Mouse (Mus musculus) macrophage (primary cell): ENCODE results near the gene Mrm3. TPM values are rescaled to one million over a fixed set of nuclear protein-coding genes. Genes with fewer than 3 reads are reported as not detected.

Experiments used
- H3K27ac ChIP-seq: fragments of 350-480 bp; formaldehyde crosslinking; 2 replicates; pipeline ENCODE4 v1.9.0; 2021
- H3K36me3 ChIP-seq: fragments of 350-480 bp; formaldehyde crosslinking; 2 replicates; pipeline ENCODE4 v1.9.0; 2021; ENCODE audit errors: inconsistent target
- H3K4me3 ChIP-seq: fragments of 350-480 bp; formaldehyde crosslinking; 2 replicates; pipeline ENCODE4 v1.9.0; 2021; ENCODE audit errors: inconsistent target
- H3K79me2 ChIP-seq: fragments of 350-480 bp; formaldehyde crosslinking; 2 replicates; pipeline ENCODE4 v1.9.0; 2021; ENCODE audit errors: inconsistent target
- WGBS: methylation state at CpG from one replicate; pipeline ENCODE4 v1.1.7; 2026; ENCODE audit warnings: inconsistent platforms; ENCODE audit not compliant: missing documents; 5-methylcytosine and 5-hydroxymethylcytosine counted together
- polyA plus RNA-seq: library from polyadenylated mRNA; stranded (reverse); fragments of 250-400 nt; gene quantifications from 3 replicates; pipeline ENCODE4 v1.2.4, GENCODE M21; 2018; ENCODE audit warnings: inconsistent platforms

Mrm3 gene
- polyA plus RNA-seq, 1 experiment from 2014 or later: 4.1 TPM

DNA sequence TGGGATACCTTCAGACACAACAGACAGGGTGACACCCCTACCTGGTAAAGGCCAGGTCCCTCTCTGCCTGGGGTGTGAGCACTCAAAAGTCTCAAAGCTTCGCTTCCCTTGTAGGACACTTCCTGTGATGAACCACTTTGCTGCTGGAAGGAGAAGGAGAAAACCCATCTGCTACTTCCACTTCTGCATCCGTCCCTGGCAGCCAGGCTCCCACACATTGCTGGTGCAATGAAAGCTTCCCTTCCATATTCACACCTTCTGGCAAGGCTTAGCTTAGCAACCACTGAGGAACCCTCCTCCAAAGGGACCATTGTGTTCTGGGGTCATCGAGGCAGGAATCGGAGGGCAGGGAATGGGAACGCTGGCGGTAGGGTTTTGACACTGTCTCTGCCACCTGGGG lies 45.1 kb downstream of the Mrm3 start:
- Histone ChIP-seq H3K79me2 (no peaks in the 10 kb centered on the region), H3K27ac (no peak overlapping the region), H3K4me3 (no peak overlapping the region), H3K36me3 (no peaks in the 10 kb centered on the region)
- 58% methylated on average over 6 of the region's 6 CpGs for WGBS

DNA sequence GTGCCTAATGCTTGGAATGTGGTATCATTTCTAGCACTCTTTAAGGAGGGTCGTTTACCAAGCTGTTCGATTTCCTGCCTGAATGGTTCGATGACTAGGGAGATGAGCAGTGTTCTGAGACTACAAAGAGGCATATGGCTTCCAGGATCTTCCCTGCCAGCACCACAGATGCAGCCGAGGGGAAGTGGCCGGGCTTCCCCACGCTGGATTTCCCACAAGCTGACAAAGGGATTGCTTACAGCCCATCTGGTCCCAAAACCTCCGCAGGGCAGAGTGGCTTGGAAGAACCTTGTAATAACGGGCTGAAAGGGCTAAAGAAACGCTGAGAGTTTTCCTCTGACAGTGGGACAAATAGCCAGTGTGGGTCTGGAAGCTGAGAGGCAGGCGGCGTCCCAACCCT lies 46.9 kb downstream of the Mrm3 start:
- no peak overlapping the region for H3K4me3 ChIP-seq
- no peaks in the 10 kb centered on the region for H3K79me2 ChIP-seq
- WGBS: 73% methylated on average over 11 of the region's 11 CpGs
- no peaks in the 10 kb centered on the region for H3K36me3 ChIP-seq
- no peak overlapping the region for H3K27ac ChIP-seq

DNA sequence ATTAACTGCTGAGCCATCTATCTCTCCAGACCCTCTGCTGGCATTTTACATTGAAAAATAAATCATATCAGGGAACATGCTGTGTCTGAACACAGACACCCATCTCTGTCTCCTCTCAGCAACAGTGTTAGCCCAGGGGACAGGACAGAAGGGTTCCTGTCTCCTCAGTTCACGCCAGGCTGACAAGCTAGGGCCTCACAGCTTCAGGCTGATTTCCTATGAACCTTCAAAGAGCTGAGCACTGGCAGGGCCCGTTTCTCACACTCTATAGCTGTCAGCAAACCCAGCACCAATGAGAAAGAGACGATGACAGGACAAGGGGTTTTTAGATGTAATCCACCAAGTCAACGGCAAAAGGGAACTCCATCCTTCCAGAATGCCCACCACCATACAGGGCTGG lies 48.4 kb downstream of the Mrm3 start:
- H3K27ac ChIP-seq: no peak overlapping the region
- 96% methylated on average over 4 of the region's 4 CpGs for WGBS
- H3K4me3 ChIP-seq: no peak overlapping the region
- no peaks in the 10 kb centered on the region for H3K79me2 ChIP-seq
- no peaks in the 10 kb centered on the region for H3K36me3 ChIP-seq

DNA sequence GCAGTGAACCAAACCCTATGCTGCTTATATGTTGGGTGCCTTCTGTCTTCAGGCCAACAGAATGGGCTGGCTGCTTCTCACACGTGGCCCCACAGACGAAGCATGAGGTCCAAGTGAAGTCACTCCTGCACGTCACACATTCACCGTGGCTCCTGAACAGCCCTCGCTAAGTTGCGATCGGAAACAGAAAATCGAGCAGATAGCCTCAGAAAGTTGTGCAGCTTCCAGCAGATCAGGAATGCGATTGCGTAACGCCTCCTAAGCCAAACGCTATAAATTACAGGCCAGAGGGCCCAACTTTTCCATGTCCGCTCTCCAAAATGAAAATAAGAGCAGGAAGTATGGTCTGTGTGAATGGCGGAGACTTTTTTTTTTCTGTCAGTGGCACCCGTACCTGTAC lies 48.9 kb downstream of the Mrm3 start:
- Histone ChIP-seq H3K36me3 (no peaks in the 10 kb centered on the region), H3K27ac (no peak overlapping the region), H3K79me2 (no peaks in the 10 kb centered on the region), H3K4me3 (no peak overlapping the region)
- WGBS: 77% methylated on average over 15 of the region's 15 CpGs

DNA sequence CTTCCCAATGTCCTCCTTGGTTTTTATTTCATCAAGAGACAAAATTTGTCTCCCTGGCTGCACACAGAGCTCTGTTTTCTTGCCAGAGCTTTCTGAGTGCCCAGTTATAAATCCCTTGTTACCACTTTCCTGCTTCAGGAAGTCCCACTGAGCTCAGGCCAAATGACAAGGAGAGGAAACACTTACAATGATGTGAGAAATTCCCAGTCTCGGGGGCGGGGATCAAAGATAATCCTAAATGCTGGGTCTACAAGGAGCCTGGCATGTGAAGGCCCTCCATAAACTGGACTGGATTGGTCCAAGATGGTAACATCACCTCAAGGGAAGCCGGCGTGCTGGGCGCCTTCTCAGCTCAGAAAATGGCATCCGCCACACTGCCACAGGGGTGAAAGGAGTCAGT lies 49.3 kb downstream of the Mrm3 start:
- H3K4me3 ChIP-seq: no peak overlapping the region
- no peak overlapping the region for H3K27ac ChIP-seq
- 93% methylated on average over 6 of the region's 6 CpGs for WGBS
- H3K79me2 ChIP-seq: no peaks in the 10 kb centered on the region
- H3K36me3 ChIP-seq: no peaks in the 10 kb centered on the region

DNA sequence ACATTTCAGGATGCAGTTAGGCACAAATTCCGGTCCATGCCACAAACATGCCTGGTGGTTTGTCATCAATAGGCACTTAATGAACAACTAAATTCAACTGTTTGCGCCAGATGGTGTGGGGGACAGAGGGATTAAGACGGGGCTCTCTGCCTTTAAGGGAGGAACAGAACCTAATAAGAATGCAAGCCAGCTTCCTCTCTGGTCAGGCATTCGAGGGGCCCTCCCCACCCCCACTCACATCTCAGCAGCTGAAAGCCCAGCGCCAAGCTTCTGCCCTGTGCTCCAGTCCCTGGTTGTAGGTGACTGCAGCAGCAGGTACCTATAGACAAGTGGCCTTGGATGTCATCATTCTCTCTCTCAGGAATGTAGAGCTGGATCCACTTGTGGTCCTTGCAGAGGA lies 50.6 kb downstream of the Mrm3 start:
- no peaks in the 10 kb centered on the region for H3K79me2 ChIP-seq
- H3K4me3 ChIP-seq: no peak overlapping the region
- 74% methylated on average over 5 of the region's 5 CpGs for WGBS
- no peaks in the 10 kb centered on the region for H3K36me3 ChIP-seq
- H3K27ac ChIP-seq: no peak overlapping the region

DNA sequence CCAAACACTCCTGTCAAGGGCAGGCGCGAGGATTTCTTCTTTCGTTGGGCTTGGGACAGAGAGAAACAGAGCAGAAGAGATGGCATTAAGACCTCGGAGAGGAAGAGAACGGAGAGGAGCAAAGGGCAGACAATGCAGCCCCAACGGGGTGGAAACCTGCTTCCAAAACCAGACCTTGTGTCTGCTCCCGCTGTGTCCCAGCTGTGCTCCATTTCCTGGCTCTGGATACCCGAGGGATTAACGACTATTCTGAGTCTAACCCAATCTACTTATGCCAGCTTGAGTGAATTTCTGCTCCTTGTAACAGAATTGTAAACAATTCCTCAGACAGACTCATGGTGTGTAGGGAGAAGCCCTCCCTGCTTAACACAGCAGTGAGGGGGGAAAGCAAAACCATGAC lies 51.3 kb downstream of the Mrm3 start:
- Histone ChIP-seq H3K4me3 (no peak overlapping the region), H3K79me2 (no peaks in the 10 kb centered on the region), H3K36me3 (no peaks in the 10 kb centered on the region), H3K27ac (no peak overlapping the region)
- WGBS: 76% methylated on average over 9 of the region's 9 CpGs

DNA sequence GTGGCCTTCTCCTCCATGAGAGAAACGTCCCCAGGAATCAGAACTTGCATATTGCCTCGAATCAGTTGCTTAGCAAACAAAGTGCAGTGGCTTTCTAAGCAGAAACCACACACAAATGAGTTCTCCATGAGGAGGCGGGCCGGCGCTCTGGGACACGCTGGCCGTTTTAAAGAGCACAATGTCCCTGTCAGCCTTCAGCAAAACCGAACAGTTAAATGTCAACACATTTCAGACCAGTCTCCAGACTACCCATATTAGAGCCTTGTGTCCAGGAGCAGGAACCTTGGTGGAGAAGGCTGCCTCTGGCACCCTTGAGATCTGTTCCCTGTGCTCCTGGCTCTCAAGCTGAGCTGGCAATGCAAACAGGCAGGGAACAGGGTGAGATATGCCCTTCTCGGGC lies 53.7 kb downstream of the Mrm3 start:
- Histone ChIP-seq H3K27ac (no peak overlapping the region), H3K36me3 (no peaks in the 10 kb centered on the region), H3K4me3 (no peak overlapping the region), H3K79me2 (no peaks in the 10 kb centered on the region)
- 90% methylated on average over 9 of the region's 9 CpGs for WGBS

DNA sequence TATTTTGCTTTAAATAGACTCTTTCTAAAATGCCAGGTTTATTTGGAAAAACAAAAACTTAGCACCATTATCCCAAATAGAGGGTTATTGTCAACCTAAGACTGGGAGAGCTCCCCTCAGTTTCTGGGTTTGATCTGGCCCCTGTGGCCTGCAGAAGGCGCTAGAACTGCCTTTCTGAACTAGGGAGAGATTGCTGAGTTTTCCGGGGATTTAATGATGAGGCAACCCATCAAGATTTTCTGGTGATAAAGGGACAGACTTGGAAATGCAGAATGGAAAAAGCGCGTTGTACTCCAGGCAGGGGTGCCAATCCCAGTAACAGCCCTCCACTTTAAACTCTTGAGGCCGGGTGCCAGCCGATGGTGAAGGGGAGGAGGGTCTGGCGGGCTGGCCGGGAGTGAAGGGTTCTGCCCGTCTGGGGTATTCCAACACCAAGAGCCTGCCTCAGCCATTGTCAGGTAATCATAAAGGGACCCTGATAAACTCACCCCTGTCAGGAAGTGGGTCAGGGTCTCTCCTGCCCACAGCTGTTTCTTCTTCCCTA lies 55.0 kb downstream of the Mrm3 start:
- Histone ChIP-seq H3K4me3 (no peak overlapping the region), H3K79me2 (no peaks in the 10 kb centered on the region), H3K27ac (no peak overlapping the region), H3K36me3 (no peaks in the 10 kb centered on the region)
- WGBS: 91% methylated on average over 9 of the region's 9 CpGs

Other genes with a start within 250 kb of the Mrm3 start
- gene 1700016K19Rik, start 243.8 kb upstream of the Mrm3 start, polyA plus RNA-seq: not detected in 3 replicates
- 0.15 to 0.23 TPM in 2 of 3 replicates, not detected in the other for gene Rflnb, start 215.9 kb upstream of the Mrm3 start, polyA plus RNA-seq
- gene Vps53, start 64.1 kb upstream of the Mrm3 start, polyA plus RNA-seq: 40.3 to 55.9 TPM (median 45.5 TPM) in 3 replicates
- gene Fam57a, start 64.0 kb upstream of the Mrm3 start, polyA plus RNA-seq: 1.5 to 6.1 TPM (median 2.5 TPM) in 3 replicates
- not detected in 3 replicates for gene Dbil5, start 26.1 kb upstream of the Mrm3 start, polyA plus RNA-seq
- 3.1 to 12.0 TPM (median 3.1 TPM) in 3 replicates for gene Gemin4, start 26.1 kb upstream of the Mrm3 start, polyA plus RNA-seq
- gene Glod4, start within 50 bp of the Mrm3 start, polyA plus RNA-seq: 50.3 to 72.9 TPM (median 66.8 TPM) in 3 replicates
- 0.32 to 1.3 TPM (median 0.37 TPM) in 3 replicates for gene Nxn, start 155.4 kb downstream of the Mrm3 start, polyA plus RNA-seq
- gene Timm22, start 163.2 kb downstream of the Mrm3 start, polyA plus RNA-seq: 19.2 to 30.1 TPM (median 23.7 TPM) in 3 replicates